Mouse (Mus musculus): ENCODE data around the gene Frmd4b. TPM values are rescaled to one million over a fixed set of nuclear protein-coding genes. Genes with fewer than 3 reads are reported as not detected.

Frmd4b gene
- total RNA-seq, 1 experiment: 2.1 TPM

- Histone ChIP-seq H3K9ac (ENCODE audit: insufficient read depth, low read depth, low read length, poor library complexity, severe bottlenecking) (no peak overlapping the region), H3K9me3 (ENCODE audit: control insufficient read depth, insufficient read depth, low read depth, low read length) (no peaks in the 10 kb centered on the region), H3K4me1 (ENCODE audit: control insufficient read depth in 2 of 2, insufficient read depth in 2 of 2, low read length in 2 of 2, poor library complexity in 1 of 2) (peaks cover 2 to 4% of the 10 kb centered on the region in 2 experiments; a peak in 1 of 4 replicates), H3K36me3 (ENCODE audit: control insufficient read depth, insufficient read depth, low read length, poor library complexity, severe bottlenecking) (no peaks in the 10 kb centered on the region), H3K27ac (ENCODE audit: insufficient read depth, low read depth, low read length, poor library complexity, severe bottlenecking) (no peak overlapping the region), H3K4me3 (ENCODE audit: insufficient read depth in 1 of 2, low read depth in 1 of 2, low read length in 2 of 2, poor library complexity in 1 of 2, severe bottlenecking in 1 of 2) (no peak overlapping the region)
- DNase-seq (ENCODE audit: low read depth, low spot score): no peak
- in situ Hi-C loops (cut with MboI; ENCODE audit: low sequenced_read_pairs in 2 of 2, unreplicated experiment in 2 of 2): no loop called here
- TF ChIP-seq HCFC1 (IDR thresholded peaks at IDR 0.05; ENCODE audit: borderline replicate concordance, insufficient read depth, low read length): no peak
- no peak for TF ChIP-seq CHD2 (IDR thresholded peaks at IDR 0.05; ENCODE audit: low read depth, low read length)
- TF ChIP-seq ZC3H11A (IDR thresholded peaks at IDR 0.05; ENCODE audit: borderline replicate concordance, low read depth, low read length): no peak
Observed at GRCm38 (mm10) chr6:97345921-97346320, 271.4 kb downstream of the Frmd4b start.

- Histone ChIP-seq H3K9ac (ENCODE audit: insufficient read depth, low read depth, low read length, poor library complexity, severe bottlenecking) (no peak overlapping the region), H3K9me3 (ENCODE audit: control insufficient read depth, insufficient read depth, low read depth, low read length) (no peaks in the 10 kb centered on the region), H3K27ac (ENCODE audit: insufficient read depth, low read depth, low read length, poor library complexity, severe bottlenecking) (no peak overlapping the region), H3K4me3 (ENCODE audit: insufficient read depth in 1 of 2, low read depth in 1 of 2, low read length in 2 of 2, poor library complexity in 1 of 2, severe bottlenecking in 1 of 2) (no peak overlapping the region), H3K4me1 (ENCODE audit: control insufficient read depth in 2 of 2, insufficient read depth in 2 of 2, low read length in 2 of 2, poor library complexity in 1 of 2) (no peaks in the 10 kb centered on the region), H3K36me3 (ENCODE audit: control insufficient read depth, insufficient read depth, low read length, poor library complexity, severe bottlenecking) (no peaks in the 10 kb centered on the region)
- TF ChIP-seq CHD2 (IDR thresholded peaks at IDR 0.05; ENCODE audit: low read depth, low read length) (no peak), ZC3H11A (IDR thresholded peaks at IDR 0.05; ENCODE audit: borderline replicate concordance, low read depth, low read length) (no peak), MAFK (IDR thresholded peaks at IDR 0.05; ENCODE audit: insufficient read depth, low read depth, low read length) (no peak), ZNF384 (IDR thresholded peaks at IDR 0.05; ENCODE audit: low read depth, low read length) (no peak), HCFC1 (IDR thresholded peaks at IDR 0.05; ENCODE audit: borderline replicate concordance, insufficient read depth, low read length) (no peak)
- in situ Hi-C loops (cut with MboI; ENCODE audit: low sequenced_read_pairs in 2 of 2, unreplicated experiment in 2 of 2): no loop called here
- DNase-seq (ENCODE audit: low read depth, low spot score): no peak
Observed at GRCm38 (mm10) chr6:97342185-97342584, 275.2 kb downstream of the Frmd4b start.

GRCm38 (mm10) chr6:97341628-97342027 lies 275.7 kb downstream of the Frmd4b start:
- Histone ChIP-seq H3K9ac (ENCODE audit: insufficient read depth, low read depth, low read length, poor library complexity, severe bottlenecking) (no peak overlapping the region), H3K36me3 (ENCODE audit: control insufficient read depth, insufficient read depth, low read length, poor library complexity, severe bottlenecking) (no peaks in the 10 kb centered on the region), H3K4me3 (ENCODE audit: insufficient read depth in 1 of 2, low read depth in 1 of 2, low read length in 2 of 2, poor library complexity in 1 of 2, severe bottlenecking in 1 of 2) (no peak overlapping the region), H3K9me3 (ENCODE audit: control insufficient read depth, insufficient read depth, low read depth, low read length) (no peaks in the 10 kb centered on the region), H3K4me1 (ENCODE audit: control insufficient read depth in 2 of 2, insufficient read depth in 2 of 2, low read length in 2 of 2, poor library complexity in 1 of 2) (no peaks in the 10 kb centered on the region), H3K27ac (ENCODE audit: insufficient read depth, low read depth, low read length, poor library complexity, severe bottlenecking) (no peak overlapping the region)
- in situ Hi-C loops (cut with MboI; ENCODE audit: low sequenced_read_pairs in 2 of 2, unreplicated experiment in 2 of 2): no loop called here
- TF ChIP-seq HCFC1 (IDR thresholded peaks at IDR 0.05; ENCODE audit: borderline replicate concordance, insufficient read depth, low read length): no peak
- no peak for TF ChIP-seq ZC3H11A (IDR thresholded peaks at IDR 0.05; ENCODE audit: borderline replicate concordance, low read depth, low read length)
- no peak for TF ChIP-seq ZNF384 (IDR thresholded peaks at IDR 0.05; ENCODE audit: low read depth, low read length)
- no peak for TF ChIP-seq MAFK (IDR thresholded peaks at IDR 0.05; ENCODE audit: insufficient read depth, low read depth, low read length)
- no peak for TF ChIP-seq CHD2 (IDR thresholded peaks at IDR 0.05; ENCODE audit: low read depth, low read length)
- no peak for DNase-seq (ENCODE audit: low read depth, low spot score)

- in situ Hi-C loops (cut with MboI; ENCODE audit: low sequenced_read_pairs in 2 of 2, unreplicated experiment in 2 of 2): no loop called here
- DNase-seq (ENCODE audit: low read depth, low spot score): no peak
- Histone ChIP-seq H3K4me3 (ENCODE audit: insufficient read depth in 1 of 2, low read depth in 1 of 2, low read length in 2 of 2, poor library complexity in 1 of 2, severe bottlenecking in 1 of 2) (no peak overlapping the region), H3K27ac (ENCODE audit: insufficient read depth, low read depth, low read length, poor library complexity, severe bottlenecking) (no peak overlapping the region), H3K9ac (ENCODE audit: insufficient read depth, low read depth, low read length, poor library complexity, severe bottlenecking) (no peak overlapping the region), H3K9me3 (ENCODE audit: control insufficient read depth, insufficient read depth, low read depth, low read length) (no peaks in the 10 kb centered on the region), H3K4me1 (ENCODE audit: control insufficient read depth in 2 of 2, insufficient read depth in 2 of 2, low read length in 2 of 2, poor library complexity in 1 of 2) (no peaks in the 10 kb centered on the region), H3K36me3 (ENCODE audit: control insufficient read depth, insufficient read depth, low read length, poor library complexity, severe bottlenecking) (no peaks in the 10 kb centered on the region)
- TF ChIP-seq CHD2 (IDR thresholded peaks at IDR 0.05; ENCODE audit: low read depth, low read length) (no peak), ZNF384 (IDR thresholded peaks at IDR 0.05; ENCODE audit: low read depth, low read length) (no peak), ZC3H11A (IDR thresholded peaks at IDR 0.05; ENCODE audit: borderline replicate concordance, low read depth, low read length) (no peak), MAFK (IDR thresholded peaks at IDR 0.05; ENCODE audit: insufficient read depth, low read depth, low read length) (no peak), HCFC1 (IDR thresholded peaks at IDR 0.05; ENCODE audit: borderline replicate concordance, insufficient read depth, low read length) (no peak)
Observed at GRCm38 (mm10) chr6:97341148-97341547, 276.2 kb downstream of the Frmd4b start.

GRCm38 (mm10) chr6:97340211-97340791 lies 277.0 kb downstream of the Frmd4b start:
- no peak for DNase-seq (ENCODE audit: low read depth, low spot score)
- Histone ChIP-seq H3K4me1 (ENCODE audit: control insufficient read depth in 2 of 2, insufficient read depth in 2 of 2, low read length in 2 of 2, poor library complexity in 1 of 2) (no peaks in the 10 kb centered on the region), H3K27ac (ENCODE audit: insufficient read depth, low read depth, low read length, poor library complexity, severe bottlenecking) (no peak overlapping the region), H3K36me3 (ENCODE audit: control insufficient read depth, insufficient read depth, low read length, poor library complexity, severe bottlenecking) (no peaks in the 10 kb centered on the region), H3K9ac (ENCODE audit: insufficient read depth, low read depth, low read length, poor library complexity, severe bottlenecking) (no peak overlapping the region), H3K9me3 (ENCODE audit: control insufficient read depth, insufficient read depth, low read depth, low read length) (no peaks in the 10 kb centered on the region), H3K4me3 (ENCODE audit: insufficient read depth in 1 of 2, low read depth in 1 of 2, low read length in 2 of 2, poor library complexity in 1 of 2, severe bottlenecking in 1 of 2) (peak overlapping the region in 1 of 2 experiments; percentile 38; a peak in 2 of 4 replicates)
- TF ChIP-seq HCFC1 (IDR thresholded peaks at IDR 0.05; ENCODE audit: borderline replicate concordance, insufficient read depth, low read length): no peak
- TF ChIP-seq ZNF384 (IDR thresholded peaks at IDR 0.05; ENCODE audit: low read depth, low read length): no peak
- TF ChIP-seq CHD2 (IDR thresholded peaks at IDR 0.05; ENCODE audit: low read depth, low read length): no peak
- TF ChIP-seq ZC3H11A (IDR thresholded peaks at IDR 0.05; ENCODE audit: borderline replicate concordance, low read depth, low read length): no peak
- TF ChIP-seq MAFK (IDR thresholded peaks at IDR 0.05; ENCODE audit: insufficient read depth, low read depth, low read length): no peak
- in situ Hi-C loops (cut with MboI; ENCODE audit: low sequenced_read_pairs in 2 of 2, unreplicated experiment in 2 of 2): no loop called here
